Mouse (Mus musculus) kidney, postnatal 25 days (tissue): Measurements from ENCODE around the gene Olfr1314.

Experiments
- DNase-seq, 2 experiments: peaks; one replicate each; pipeline ENCODE4 v3.0.0; 2021; ENCODE audit warnings: mixed read lengths in 2 of 2

The Olfr1314 gene

DNA sequence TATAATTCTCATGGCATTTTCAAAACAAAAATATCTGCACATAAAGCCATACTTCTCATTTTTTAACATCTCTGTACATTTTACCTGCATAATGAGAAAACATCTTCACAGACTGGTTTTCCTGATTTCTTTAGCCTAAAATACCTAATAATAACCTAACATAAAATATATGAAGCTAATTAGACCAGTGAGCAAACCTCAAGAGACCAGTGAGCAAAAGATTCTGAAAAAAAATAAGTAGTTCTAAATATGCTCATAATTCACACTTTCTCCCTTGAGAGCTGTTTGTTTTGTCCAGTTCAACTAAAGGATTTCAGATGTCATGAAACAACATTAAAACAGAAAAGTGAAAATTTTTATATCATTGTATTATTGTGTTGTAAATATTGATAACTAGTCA lies at the start of gene Olfr1314:
TSS of gene Olfr1314 (minus strand) at position 101 of the 400 bp plus-strand sequence.
- DNase-seq, result no peak

DNA sequence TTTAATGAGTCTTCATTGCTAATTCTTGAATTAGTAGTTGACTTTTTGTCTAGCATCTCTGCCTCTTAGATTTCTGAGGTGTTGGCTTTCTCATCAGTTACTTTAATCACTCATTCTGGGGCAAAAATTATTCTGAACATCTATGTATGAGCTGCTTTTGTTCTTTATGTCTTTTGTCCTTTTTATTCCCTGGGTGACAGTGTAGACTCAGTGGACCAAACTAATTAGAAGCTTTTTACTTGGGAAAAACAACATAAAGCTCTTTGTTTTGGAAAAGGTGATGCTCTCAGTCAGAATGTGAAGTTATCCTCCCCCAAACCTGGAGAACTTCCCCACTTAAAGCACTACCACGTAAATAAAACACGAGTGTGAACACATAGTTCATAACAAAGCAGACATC lies 43.4 kb upstream of the Olfr1314 start, which contains the start of gene Olfr1317:
TSS of gene Olfr1317 (plus strand) at position 301 of the 400 bp plus-strand sequence.
- no peak for DNase-seq

DNA sequence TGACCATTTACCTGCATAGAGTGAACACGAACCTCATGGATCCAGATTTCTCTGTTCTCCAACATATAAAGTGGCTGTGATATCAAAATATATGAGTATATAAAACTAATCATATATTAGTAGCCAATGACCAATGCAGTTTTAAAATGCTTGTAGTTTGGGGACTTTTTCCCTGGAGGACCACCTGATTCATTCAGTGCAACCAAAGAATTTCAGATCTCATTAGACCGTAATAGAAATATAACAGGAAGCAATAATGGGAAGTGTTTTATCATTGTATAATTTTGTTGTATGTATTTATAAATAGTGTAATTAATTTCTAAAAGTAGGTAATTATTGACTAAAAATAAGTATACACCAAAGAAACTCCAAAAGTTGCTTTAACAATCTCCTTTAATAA lies 38.3 kb upstream of the Olfr1314 start, which contains the start of gene Olfr1316:
TSS of gene Olfr1316 (minus strand) at position 101 of the 400 bp plus-strand sequence.
- no peak for DNase-seq

DNA sequence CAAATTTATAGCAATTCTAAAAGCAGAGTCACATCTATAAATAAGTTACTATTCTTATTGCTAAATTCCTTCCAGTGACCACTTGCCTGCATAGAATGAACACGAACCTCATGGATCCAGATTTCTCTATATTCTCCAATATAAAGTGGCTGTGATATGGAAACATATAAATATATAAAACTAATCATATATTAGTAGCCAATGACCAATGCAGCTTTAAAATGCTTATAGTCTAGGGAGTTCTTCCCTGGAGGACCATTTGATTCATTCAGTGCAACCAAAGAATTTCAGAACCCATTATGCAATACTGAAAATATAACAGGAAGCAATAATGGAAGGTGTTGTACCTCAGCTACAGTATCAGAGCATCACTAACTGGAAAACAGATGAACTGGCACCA lies 18.8 kb upstream of the Olfr1314 start, which contains the start of gene Olfr1315-ps1:
TSS of gene Olfr1315-ps1 (minus strand) at position 101 of the 400 bp plus-strand sequence.
- no peak for DNase-seq

DNA sequence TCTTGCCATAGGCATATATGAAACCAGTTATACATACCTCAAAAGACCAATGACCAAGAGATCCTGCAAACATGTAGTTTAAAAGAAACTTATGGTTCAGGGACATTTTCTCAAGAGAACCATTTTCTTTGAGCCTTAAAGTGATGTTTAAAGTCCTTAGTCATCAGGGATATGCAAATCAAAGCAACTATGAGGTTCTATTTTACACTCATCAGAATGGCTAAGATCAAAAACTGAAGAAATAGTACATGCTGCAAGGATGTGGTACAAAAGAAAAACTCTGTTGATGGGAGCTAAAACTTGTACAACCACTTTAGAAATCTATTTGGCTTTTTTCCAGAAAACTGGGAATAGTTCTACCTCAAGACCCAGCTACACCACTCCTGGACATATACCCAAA lies 18.8 kb downstream of the Olfr1314 start, which contains the start of gene Olfr1313:
TSS of gene Olfr1313 (minus strand) at position 101 of the 400 bp plus-strand sequence.
- DNase-seq, result no peak

DNA sequence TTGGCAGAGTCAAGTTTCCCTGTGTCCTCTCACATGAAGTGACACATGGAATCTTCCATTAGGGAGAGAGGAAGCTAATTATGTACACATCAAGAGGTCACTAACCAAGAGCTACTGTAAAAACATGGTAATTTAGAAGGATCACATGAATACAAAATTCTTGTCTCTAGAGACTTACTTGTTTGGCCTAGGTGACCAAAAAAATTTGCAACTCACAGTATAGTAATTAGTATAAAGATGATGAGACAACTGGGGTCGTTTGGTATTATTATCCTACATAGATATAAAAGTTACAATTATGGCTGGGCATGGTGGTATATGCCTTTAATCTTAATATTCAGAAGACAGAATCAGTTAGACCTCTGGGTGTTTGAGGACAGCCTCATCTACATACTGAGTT lies 46.4 kb downstream of the Olfr1314 start, which contains the start of gene Olfr1312:
TSS of gene Olfr1312 (minus strand) at position 101 of the 400 bp plus-strand sequence.
- DNase-seq, result no peak
